Mouse (Mus musculus): ENCODE measurements around the gene Eif2ak2.

GRCm38 (mm10) chr17:78809582-78809981, 72.8 kb downstream of the Eif2ak2 start:
- no peak for TF ChIP-seq CTCF (IDR thresholded peaks at IDR 0.05; ENCODE audit: extremely low read depth, insufficient read depth, low read length)
- TF ChIP-seq POLR2A (IDR thresholded peaks at IDR 0.05; ENCODE audit: extremely low read depth, insufficient read depth, low read length), result no peak
